Mouse (Mus musculus) CD4-positive helper T cell, adult 2 months (primary cell): ENCODE data around the gene Grn.

Experiments used
- DNase-seq: peaks from one replicate; pipeline ENCODE4 v3.0.0-alpha.2; 2012; ENCODE audit warnings: low read depth, missing footprints, low spot score

Grn gene

DNA sequence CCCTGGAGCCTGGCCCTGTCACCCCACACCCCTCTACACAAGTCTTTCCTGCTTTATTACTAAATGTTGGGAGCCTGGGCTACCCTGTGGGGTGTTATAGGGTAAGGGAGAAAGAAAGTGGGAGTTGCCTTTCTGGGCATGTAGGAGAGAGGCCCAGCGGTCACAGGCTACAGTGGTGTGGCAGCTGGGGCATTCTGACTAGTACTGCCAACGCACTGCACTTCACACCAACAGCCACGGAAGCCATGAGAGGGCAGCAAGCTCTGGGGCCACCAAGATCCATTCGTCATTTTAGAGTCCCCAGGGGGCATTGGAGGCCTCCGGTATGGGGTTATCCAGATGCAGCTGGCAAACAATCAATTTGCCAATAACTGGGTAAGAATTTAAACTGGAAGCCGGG, 12.0 kb downstream of the Grn start:
- DNase-seq = no peak

DNA sequence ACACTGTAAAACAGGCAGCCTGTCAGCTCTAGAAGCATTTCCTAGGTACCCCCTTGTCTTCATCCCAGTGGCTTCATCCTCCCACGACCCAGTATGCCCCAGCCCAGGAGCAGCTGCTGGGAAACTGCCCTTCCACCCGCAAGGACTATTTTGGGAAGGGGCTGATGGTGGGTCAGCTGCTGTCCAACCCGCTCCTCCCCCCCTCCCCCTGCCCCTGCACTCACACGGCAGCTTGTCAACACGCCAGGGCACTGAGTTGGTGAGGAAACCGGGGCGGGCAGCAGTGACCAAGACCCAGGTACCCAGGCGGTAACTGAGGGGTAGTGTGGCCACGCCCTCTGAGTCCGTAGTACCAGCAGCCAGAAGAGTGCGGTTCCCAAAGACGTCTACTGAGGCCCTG, 13.6 kb downstream of the Grn start:
- DNase-seq = no peak

DNA sequence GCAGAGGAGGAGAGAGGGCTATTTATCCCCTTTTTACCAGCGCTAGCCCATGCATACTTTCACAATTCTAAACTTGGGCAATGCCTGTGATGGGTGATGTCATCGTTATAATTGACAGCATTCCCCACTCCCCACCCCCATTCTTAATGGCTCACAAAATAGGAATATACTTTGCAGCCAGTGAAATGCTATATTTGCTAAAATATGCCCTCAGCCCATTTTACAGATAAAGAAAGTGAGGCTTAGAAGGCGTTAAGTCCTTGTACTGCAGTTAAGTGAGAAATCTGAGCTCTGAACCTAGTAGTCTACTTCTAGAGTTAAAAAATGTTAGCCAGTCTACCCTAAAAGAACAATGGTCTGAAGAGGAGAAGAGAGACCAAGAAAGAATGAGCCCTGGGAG, 14.2 kb downstream of the Grn start:
- no peak for DNase-seq

DNA sequence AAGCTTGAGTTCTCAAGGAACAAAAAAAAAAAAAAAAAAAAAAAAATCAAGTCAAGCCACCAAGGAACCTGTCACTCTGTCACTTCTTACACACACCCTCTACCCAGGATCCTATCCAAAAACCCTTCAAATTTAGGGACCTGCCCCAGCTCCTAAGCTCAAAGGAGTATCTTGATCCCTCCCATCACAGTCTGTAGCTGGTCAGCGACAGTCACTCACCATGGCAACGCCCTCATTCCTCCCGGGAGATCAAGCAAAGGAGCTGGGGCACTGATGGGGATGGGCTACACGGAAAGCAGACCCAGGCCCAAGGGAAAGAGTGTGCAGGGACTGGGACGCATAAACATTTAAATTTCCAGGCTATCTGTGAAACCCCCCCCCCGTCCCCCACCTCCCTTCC, 14.7 kb downstream of the Grn start:
- no peak for DNase-seq

DNA sequence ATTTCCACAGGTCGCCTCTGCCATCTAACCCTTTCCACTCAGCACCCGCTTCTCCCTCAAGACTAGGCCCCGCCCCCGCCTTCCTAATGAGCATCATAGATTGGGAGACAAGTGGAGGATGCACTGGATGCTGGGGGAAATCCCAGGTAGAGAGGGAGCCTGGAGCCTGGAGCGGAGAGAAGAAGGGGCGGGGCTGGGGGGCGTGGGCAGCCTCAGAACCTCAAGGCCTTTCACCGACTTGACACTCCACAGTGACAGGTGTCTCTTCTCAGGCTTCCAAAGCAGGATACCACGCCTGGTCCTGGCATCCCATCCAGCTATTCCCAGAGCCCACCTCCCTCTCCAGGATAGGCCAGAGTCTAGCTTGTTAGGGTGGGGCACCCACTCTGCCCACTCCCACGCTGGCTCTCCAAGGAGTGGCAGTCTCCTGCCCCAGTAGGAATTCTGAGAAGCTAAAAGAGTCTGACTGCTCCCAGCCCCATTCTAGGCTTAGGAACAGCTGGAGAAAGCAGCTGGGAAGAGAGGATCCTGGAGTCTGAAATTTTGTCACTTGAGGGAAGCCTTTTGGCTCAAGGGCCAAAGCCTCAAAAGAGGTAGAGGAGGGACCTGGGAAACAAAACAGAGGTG, 15.3 kb downstream of the Grn start:
- no peak for DNase-seq

DNA sequence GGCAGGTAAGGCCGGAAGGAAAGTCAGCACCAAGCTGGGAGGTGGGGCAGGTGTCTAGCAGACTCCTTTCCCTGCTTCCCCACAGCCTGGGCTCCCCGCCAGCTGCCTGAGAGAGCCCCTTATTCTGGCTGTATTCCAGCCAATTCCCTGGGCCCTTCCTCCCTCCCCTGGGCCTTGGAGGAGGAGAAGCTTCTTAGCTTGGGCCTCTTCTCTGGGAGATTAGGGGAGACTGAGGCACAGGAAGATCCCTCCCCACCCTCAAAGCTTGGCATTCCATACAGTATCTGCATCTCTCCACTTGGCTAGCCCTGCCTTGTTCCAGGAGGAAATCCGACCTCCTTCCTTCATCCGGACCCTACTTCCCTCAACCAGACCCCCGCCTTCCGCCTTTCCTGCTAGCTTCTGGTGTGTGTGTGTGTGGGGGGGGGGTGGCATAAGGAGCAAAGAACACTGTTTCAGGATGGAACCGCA, 15.8 kb downstream of the Grn start:
- no peak for DNase-seq

DNA sequence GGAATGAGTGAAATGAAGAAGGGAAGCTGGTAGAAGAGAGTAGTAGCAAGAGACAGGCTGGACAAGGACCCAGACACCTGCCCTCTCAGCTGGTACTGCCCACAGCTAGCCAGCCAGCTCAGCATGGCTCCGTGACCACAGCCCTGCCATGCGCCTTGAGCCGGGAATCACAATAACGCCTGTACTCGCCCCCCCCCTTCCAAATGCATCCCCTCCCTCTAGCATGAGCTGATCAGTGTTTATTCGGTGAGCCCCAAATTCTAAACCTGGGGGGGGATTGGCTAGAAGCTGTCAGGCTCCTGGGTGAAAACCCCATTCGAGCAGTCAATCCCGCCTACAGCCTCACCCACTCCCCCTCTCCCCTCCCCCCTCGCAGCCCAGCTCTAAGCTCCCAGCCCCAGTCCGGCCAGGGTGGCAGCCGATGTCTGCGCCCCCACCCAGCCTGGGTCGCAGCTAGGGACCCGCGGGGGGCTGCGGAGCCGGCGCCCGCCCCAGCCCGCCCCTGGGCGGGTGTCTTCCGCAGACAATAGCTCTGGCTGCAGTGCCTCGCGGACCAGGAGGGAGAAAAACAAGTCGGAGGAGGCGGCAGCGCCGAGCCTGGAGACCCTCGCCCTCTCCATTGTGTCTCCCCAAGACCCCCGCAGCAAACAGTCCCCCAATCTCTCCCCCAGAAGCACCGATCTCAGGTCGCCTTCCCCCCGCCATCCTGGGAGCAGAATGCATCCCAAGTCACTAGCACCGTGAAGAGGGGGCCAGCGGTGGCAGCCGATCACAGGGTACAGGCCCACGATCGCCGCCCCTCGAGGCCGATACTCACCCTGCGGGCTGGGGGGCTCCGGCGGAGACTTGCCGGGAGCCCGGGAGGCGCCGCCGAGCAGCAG, 16.7 kb downstream of the Grn start:
- DNase-seq = peak; percentile 35

DNA sequence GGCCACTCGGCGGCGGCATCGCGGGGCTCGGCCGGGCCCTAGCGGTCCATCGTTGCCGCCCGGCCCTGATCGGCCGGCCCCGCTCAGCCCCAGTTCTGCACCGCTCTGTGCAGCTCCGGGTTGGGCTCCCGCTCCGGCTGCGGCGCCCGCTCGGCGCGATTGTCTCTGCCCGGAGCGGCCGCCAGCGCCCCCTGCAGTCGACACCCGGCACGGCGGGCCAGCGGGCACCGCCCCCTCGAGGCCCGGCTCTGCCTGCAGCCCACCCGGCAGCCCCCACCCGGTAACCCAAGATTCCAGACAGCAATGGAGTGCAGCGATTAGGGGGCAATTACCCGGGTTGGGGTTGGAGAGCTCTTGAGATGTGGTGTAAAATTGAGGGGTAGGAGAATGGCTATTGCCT, 17.4 kb downstream of the Grn start, which contains the start of gene Fam171a2:
TSS of gene Fam171a2 (minus strand) at position 186 of the 400 bp plus-strand sequence.
- DNase-seq = peak; percentile 69

DNA sequence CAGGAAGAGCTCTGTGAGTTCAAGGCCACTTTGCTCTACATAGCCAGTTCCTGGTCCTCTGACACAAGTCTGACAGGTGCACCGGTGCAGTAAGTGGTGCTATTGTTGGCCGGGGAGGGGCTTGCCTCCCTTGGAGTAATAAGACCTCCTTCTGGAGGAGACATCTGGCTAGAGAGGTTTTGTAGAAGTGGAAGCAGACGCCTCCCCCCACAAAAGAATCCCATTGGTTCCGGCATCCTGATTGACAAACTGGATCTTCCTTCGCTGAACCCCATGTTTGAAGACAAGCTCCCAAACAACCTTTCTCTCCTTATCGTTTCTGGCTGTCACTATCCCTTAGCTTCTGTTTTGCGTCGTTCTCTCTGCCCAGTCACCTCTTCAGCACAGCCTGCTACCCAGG, 18.2 kb downstream of the Grn start:
- DNase-seq = no peak

DNA sequence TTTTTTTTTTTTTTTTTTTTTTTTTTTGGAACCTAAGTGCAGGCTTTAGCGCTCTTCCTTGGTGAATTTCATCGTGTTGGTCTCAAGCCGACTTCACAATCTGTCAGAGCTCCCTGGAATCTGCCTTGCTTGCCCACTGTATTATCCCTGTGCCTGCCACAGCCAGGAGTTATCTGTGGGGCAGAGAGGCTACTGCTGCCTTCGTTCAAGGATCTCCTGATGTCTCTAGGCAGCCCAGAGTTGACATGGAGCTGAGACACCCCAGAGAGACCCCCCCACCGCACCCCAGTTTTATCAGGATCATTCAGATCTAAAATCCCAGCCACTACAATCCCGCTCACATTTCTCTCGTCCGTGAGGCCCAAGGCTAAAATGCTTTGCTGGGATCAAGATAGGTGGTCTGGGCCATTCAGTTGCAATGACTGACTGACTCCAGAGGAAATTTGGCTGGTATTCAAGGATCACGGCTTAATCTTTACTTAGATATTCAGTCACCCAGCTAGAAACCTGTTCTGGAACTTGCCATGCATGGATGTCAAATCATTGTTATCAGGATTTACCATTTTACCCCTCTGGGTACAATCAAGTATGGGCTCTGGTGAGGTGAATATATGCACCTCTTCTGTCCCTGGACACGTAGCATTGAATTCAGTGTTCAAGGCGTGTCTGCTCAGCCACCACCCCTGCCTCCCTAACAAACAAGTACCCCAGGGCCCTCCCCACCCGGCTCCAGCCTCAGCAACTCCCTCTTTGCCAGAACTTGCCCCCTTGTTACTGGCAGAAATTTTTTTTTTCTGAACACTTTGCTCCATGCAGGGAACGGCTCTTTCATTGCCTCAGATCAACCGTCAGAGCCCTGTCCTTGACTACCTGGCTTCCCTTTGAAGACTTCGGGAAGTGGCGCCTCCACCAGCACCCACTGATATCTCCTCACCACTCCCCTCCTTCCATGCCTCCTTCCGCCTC, 19.2 kb downstream of the Grn start:
- no peak for DNase-seq

DNA sequence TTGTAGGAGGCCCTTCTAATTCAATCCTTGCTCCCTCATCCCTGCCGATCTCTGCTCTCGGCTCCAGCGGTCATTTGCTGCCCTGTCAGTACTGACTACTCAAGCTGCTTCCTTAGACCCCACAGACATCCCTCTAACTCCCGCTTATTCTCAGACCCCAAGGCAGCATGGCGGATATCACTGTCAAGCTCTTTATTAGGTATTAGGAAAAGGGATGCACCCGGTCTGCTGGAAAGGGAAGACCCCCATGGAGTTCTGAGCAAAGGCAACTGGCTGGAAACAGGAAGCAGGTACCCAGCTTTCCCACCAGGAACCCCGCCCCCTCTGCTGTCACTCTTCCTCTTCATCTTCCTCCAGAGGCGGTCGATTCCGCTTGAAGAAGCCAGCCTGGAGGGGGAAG, 23.0 kb downstream of the Grn start:
- no peak for DNase-seq

DNA sequence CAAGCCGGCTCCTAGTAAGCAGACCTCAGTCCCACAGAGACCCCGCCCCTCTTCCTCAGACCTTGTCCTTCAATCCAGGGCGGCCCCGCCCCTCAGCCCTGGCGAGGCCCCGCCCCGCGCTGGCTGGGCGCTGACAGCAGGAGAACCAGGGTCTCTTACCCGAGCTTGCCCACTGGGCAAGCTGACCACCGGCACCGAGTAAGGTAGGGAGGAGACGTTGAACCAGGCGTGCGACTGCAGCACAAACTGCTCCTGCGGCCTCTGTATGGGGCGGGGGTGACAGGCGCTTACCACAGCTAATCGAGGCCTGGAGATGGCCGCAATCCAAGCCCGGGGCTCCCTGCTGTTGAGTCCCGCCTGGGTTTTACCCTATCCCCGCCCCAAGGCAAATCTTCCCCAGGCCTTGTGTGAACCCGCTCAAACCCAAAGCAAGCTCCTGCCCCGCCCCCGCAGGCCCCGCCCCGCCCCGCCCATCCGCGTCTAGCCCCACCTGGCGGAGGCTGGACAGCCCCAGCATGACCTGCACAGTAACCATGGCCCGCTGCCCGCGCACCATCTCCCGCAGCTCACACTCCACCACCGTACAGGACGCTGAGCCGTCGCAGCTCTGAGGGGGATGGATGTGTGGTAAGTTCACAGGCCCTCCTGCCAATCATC, 25.8 kb downstream of the Grn start:
- DNase-seq = peak; percentile 68

DNA sequence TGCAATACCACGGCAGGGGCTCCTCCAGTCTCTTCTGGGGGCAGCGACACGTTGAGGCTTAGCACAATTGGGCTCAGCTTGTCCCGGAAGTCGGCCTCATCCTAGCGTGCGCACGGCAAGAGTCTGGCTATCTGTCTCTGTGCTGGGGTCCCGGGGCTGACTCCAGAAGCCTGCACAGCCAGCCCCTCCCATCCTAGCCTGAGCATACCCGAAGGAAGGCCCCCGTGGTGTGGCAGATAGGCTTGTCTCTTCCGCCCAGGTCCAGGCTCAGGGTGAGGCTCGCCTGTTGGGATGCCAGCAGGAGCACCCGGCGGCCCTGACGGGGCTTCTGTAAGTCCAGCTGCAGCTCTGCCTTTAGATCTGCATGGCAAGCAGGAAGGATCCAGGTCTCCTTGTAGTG, 30.4 kb downstream of the Grn start:
- no peak for DNase-seq

DNA sequence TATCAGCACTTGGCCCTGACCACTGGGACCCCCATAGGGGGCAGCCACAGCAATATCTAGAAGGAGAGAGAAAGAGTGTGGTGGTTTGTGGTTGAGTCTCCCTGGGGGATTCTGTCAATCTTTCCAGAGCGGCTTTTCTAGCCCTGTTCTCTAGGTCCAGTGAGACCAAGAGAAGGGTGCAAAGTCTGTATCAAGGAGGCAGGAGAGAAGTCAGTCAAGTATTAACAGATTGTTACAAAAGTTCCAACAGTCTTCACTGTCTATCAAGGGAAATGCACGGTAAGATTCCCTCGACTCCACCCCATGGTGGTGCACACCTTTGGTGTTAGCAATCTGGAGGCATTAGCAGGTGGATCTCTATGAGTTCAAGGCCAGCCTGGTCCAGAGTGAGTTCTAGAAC, 31.6 kb downstream of the Grn start:
- DNase-seq = no peak

DNA sequence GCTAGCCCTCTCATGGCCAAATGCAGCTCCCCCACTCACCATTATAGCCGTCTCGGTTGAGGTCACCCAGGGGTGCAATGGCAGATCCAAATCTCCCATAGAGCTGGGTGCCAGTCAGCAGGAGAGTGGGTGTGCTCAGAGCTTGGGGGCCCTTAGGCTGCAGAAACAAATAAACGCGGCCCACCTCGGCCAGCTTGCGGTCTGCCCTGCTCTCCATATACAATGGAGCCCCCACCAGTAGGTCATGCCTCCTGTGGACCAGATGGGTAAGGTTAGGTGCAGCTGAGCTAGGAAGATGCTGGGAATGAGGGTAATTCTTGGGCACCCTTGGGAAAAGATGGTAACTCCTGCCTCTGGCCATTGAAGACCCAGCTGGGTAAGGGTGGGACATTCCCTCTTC, 34.8 kb downstream of the Grn start:
- DNase-seq = no peak

DNA sequence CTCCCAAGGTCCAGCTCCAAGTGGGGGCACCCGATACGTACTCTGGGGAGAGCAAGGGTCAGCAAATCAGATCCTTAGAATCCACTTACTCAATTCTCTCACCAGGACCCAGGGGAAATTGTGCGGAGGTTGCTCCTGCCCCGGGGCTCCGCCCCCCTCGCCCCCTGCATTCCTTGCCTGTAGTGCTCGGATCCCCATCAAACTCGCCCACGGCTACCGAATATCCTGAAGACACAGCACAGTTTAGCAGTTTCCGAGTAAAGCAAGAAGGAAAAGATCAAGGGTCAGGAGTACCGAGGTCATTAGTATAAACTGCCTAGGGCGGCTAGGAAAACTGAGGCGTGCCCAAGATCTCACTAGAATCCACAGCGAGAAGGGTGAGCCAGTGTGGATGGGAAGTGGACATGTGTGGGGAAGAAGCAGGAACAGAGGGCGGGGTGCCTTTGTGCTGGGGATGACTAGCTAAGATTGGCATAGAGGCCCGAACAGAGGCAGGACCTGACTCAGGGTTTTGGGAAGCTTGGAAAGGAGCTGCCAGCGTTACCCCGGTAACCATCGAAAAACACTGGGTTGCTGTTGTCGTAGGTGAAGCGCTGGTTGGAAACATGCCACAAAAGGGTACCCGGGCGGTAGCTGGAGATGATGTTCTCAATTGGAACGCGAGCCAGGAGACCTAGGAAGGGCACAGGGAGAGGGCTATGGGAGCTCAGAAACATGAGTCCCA, 35.8 kb downstream of the Grn start:
- DNase-seq = no peak

DNA sequence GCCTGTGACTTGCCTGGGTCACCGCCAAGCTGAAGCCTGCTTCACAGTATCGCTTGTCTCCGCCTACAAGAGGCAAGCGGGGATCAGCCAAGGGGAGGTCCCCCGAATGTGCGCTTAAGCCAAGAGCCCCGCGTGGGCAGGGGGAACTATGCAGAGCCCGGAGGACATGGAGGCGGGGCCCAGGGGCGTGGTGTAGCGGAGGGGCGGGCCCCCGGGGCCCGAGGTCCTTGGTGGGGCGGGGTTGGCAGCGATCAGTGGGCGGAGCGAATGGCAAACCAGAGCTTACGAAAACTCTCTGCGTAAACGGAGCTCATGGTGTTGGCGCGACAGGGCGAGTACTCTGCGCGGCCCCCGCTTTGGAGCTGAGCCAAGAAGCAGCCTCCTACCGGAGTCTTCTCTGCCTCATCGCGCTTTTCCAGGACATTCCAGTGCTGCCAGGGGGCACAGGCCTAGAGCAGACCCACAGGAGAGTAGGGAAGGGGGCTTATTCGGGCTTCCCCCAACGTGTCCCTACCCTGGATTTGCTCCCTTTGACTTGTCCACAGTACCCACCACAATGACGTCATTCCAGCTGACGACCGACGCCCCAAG, 37.0 kb downstream of the Grn start:
- DNase-seq = peak; percentile 92

DNA sequence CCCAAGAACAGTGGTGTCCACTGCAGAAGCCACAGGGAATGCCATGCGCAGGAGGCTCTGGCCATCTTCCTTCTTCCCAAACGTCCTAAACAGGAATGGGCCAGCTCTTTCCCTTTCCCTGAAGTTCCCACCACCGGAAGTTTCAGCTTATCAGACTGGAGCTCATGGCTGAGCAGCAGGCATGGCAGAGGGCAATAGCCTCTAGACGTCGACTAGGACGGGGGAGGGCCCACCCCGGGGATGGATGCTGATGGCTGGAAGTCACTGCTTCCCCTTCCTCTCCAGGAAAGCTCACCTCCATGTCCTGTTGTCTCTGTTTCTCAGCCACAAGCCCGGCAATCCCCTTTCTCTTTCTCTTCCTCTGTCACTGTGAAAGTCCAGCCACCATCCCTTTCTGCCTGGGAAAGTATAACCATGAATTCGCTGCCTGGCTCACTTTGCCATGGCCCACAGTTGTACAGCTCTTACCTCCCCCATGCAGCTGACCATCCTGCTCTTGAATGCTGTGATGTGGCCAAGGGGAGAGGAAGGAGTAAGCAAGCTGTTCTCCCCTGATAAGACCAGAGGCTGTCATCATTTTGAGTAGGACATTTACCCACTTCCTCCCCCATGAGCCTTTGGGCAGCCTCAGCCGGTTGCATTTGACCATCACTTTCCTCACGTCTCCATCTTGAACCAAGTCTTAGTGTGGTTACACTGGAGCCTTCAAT, 39.7 kb downstream of the Grn start, which contains the start of gene Itga2b:
TSS of gene Itga2b (minus strand) at position 475 of the 710 bp plus-strand sequence.
- DNase-seq = no peak

DNA sequence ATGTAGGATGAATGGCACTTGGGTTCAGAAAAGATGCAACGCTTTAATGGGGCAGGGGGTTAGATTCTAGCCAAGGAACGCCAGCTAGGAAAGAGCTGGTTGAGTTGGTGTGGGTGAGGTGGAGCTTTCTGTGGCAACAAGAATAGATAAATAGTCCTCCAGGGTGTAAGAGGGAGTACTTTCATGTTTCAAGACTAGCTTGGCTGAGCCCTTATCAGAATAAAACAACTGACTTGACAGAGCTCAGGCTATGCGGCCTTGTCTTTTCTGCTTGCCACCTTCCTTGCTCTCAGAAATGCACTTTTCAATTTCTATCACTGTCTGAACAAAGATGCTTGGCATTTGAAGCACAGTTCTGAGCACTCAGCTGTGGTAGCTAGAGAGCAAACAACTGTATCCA, 44.9 kb downstream of the Grn start:
- DNase-seq = no peak

DNA sequence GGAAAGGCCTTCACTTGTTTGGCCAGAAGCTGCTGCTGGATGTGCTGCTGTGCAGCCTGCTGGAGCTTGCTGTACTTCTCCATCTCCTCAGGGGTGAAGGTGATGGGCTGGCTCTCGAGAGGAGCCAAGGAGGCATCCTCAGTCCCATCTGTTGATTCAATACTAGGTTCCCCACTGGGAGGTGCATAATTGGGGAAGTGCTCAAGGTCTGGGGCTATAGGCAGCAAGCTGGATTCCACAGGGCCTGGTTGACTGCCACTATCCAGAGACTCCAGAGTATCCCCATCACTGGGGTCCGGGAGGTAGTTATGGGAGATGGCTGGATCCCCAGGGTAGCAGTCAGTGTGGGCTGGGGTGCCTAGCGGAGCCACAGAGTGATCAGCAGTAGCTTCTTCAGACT, 48.6 kb downstream of the Grn start:
- DNase-seq = no peak
